Mouse (Mus musculus): ENCODE data around the gene Tshz2. TPM values are rescaled to one million over a fixed set of nuclear protein-coding genes. Genes with fewer than 3 reads are reported as not detected.

Gene Tshz2
- total and polyA plus RNA-seq, 2 experiments from 2014 or later = 29.0 to 40.2 TPM

GRCm38 (mm10) chr2:169589697-169590096, 43.1 kb upstream of the Tshz2 start:
- WGBS = 92% methylated on average over 10 of the region's 10 CpGs
- no peak for TF ChIP-seq CTCF (IDR thresholded peaks at IDR 0.05; ENCODE audit: low read depth)
- H3K4me1 ChIP-seq (ENCODE audit: insufficient read depth, low read length) = no peaks in the 10 kb centered on the region
- H3K4me3 ChIP-seq (ENCODE audit: low read length) = no peak overlapping the region
- H3K27me3 ChIP-seq (ENCODE audit: insufficient read depth, low read length) = no peaks in the 10 kb centered on the region
- no peak overlapping the region for H3K4me2 ChIP-seq (ENCODE audit: low read depth, low read length)
- ATAC-seq = no peak
- H3K36me3 ChIP-seq (ENCODE audit: insufficient read depth, low read length) = no peaks in the 10 kb centered on the region
- H3K9me3 ChIP-seq (ENCODE audit: low read length) = no peaks in the 10 kb centered on the region
- DNase-seq (ENCODE audit: low spot score) = no peak
- no peak overlapping the region for H3K27ac ChIP-seq
- H3K9ac ChIP-seq (replicated peaks; ENCODE audit: low read length) = no peak overlapping the region

GRCm38 (mm10) chr2:169590412-169590811, 42.4 kb upstream of the Tshz2 start:
- Histone ChIP-seq H3K36me3 (ENCODE audit: insufficient read depth, low read length) (no peaks in the 10 kb centered on the region), H3K9me3 (ENCODE audit: low read length) (no peaks in the 10 kb centered on the region), H3K4me2 (ENCODE audit: low read depth, low read length) (no peak overlapping the region), H3K4me1 (ENCODE audit: insufficient read depth, low read length) (no peaks in the 10 kb centered on the region), H3K4me3 (ENCODE audit: low read length) (no peak overlapping the region), H3K27ac (no peak overlapping the region), H3K9ac (replicated peaks; ENCODE audit: low read length) (no peak overlapping the region), H3K27me3 (ENCODE audit: insufficient read depth, low read length) (no peaks in the 10 kb centered on the region)
- no peak for TF ChIP-seq CTCF (IDR thresholded peaks at IDR 0.05; ENCODE audit: low read depth)
- ATAC-seq = no peak
- WGBS = 82% methylated on average over 8 of the region's 8 CpGs
- DNase-seq (ENCODE audit: low spot score) = no peak

- TF ChIP-seq CTCF (IDR thresholded peaks at IDR 0.05; ENCODE audit: low read depth) = no peak
- Histone ChIP-seq H3K4me3 (ENCODE audit: low read length) (no peak overlapping the region), H3K4me1 (ENCODE audit: insufficient read depth, low read length) (no peaks in the 10 kb centered on the region), H3K27me3 (ENCODE audit: insufficient read depth, low read length) (no peaks in the 10 kb centered on the region), H3K9me3 (ENCODE audit: low read length) (no peaks in the 10 kb centered on the region), H3K36me3 (ENCODE audit: insufficient read depth, low read length) (no peaks in the 10 kb centered on the region), H3K4me2 (ENCODE audit: low read depth, low read length) (no peak overlapping the region), H3K27ac (no peak overlapping the region), H3K9ac (replicated peaks; ENCODE audit: low read length) (no peak overlapping the region)
- no peak for ATAC-seq
- peak; percentile 56 for DNase-seq (ENCODE audit: low spot score)
- WGBS = 39% methylated on average over 3 of the region's 3 CpGs
These were observed 39.1 kb upstream of the Tshz2 start for GRCm38 (mm10) chr2:169593742-169594141.

- H3K9ac ChIP-seq (replicated peaks; ENCODE audit: low read length) = no peak overlapping the region
- ATAC-seq = no peak
- no peak for DNase-seq (ENCODE audit: low spot score)
- no peak overlapping the region for H3K27ac ChIP-seq
- WGBS = 45% methylated on average over 6 of the region's 6 CpGs
- no peaks in the 10 kb centered on the region for H3K4me1 ChIP-seq (ENCODE audit: insufficient read depth, low read length)
- TF ChIP-seq CTCF (IDR thresholded peaks at IDR 0.05; ENCODE audit: low read depth) = no peak
- no peaks in the 10 kb centered on the region for H3K9me3 ChIP-seq (ENCODE audit: low read length)
- H3K4me3 ChIP-seq (ENCODE audit: low read length) = no peak overlapping the region
- H3K36me3 ChIP-seq (ENCODE audit: insufficient read depth, low read length) = no peaks in the 10 kb centered on the region
- no peak overlapping the region for H3K4me2 ChIP-seq (ENCODE audit: low read depth, low read length)
- no peaks in the 10 kb centered on the region for H3K27me3 ChIP-seq (ENCODE audit: insufficient read depth, low read length)
These were observed 35.5 kb upstream of the Tshz2 start for GRCm38 (mm10) chr2:169597357-169597756.

GRCm38 (mm10) chr2:169597971-169598370, 34.8 kb upstream of the Tshz2 start:
- 72% methylated on average over 8 of the region's 8 CpGs for WGBS
- DNase-seq (ENCODE audit: low spot score) (no peak), ATAC-seq (no peak)
- Histone ChIP-seq H3K27me3 (ENCODE audit: insufficient read depth, low read length) (no peaks in the 10 kb centered on the region), H3K36me3 (ENCODE audit: insufficient read depth, low read length) (no peaks in the 10 kb centered on the region), H3K4me3 (ENCODE audit: low read length) (no peak overlapping the region), H3K4me1 (ENCODE audit: insufficient read depth, low read length) (no peaks in the 10 kb centered on the region), H3K4me2 (ENCODE audit: low read depth, low read length) (no peak overlapping the region), H3K27ac (no peak overlapping the region), H3K9ac (replicated peaks; ENCODE audit: low read length) (no peak overlapping the region), H3K9me3 (ENCODE audit: low read length) (no peaks in the 10 kb centered on the region)
- TF ChIP-seq CTCF (IDR thresholded peaks at IDR 0.05; ENCODE audit: low read depth) = no peak

- DNase-seq (ENCODE audit: low spot score) = no peak
- Histone ChIP-seq H3K4me2 (ENCODE audit: low read depth, low read length) (no peak overlapping the region), H3K27me3 (ENCODE audit: insufficient read depth, low read length) (no peaks in the 10 kb centered on the region), H3K36me3 (ENCODE audit: insufficient read depth, low read length) (no peaks in the 10 kb centered on the region), H3K4me3 (ENCODE audit: low read length) (no peak overlapping the region), H3K27ac (no peak overlapping the region), H3K4me1 (ENCODE audit: insufficient read depth, low read length) (no peaks in the 10 kb centered on the region), H3K9me3 (ENCODE audit: low read length) (no peaks in the 10 kb centered on the region), H3K9ac (replicated peaks; ENCODE audit: low read length) (no peak overlapping the region)
- no peak for ATAC-seq
- no peak for TF ChIP-seq CTCF (IDR thresholded peaks at IDR 0.05; ENCODE audit: low read depth)
- 79% methylated on average over 4 of the region's 4 CpGs for WGBS
These were observed 33.2 kb upstream of the Tshz2 start for GRCm38 (mm10) chr2:169599591-169599990.

- no peak for TF ChIP-seq CTCF (IDR thresholded peaks at IDR 0.05; ENCODE audit: low read depth)
- ATAC-seq = no peak
- WGBS = 45% methylated on average over 6 of the region's 6 CpGs
- peak; percentile 54 for DNase-seq (ENCODE audit: low spot score)
- no peak overlapping the region for H3K4me2 ChIP-seq (ENCODE audit: low read depth, low read length)
- H3K9ac ChIP-seq (replicated peaks; ENCODE audit: low read length) = no peak overlapping the region
- H3K4me3 ChIP-seq (ENCODE audit: low read length) = no peak overlapping the region
- H3K4me1 ChIP-seq (ENCODE audit: insufficient read depth, low read length) = no peaks in the 10 kb centered on the region
- H3K27me3 ChIP-seq (ENCODE audit: insufficient read depth, low read length) = no peaks in the 10 kb centered on the region
- 0 out of 2 replicates have a peak overlapping the region, but pooled peaks have one; percentile 12 for H3K27ac ChIP-seq
- no peaks in the 10 kb centered on the region for H3K36me3 ChIP-seq (ENCODE audit: insufficient read depth, low read length)
- H3K9me3 ChIP-seq (ENCODE audit: low read length) = no peaks in the 10 kb centered on the region
These were observed 32.6 kb upstream of the Tshz2 start for GRCm38 (mm10) chr2:169600163-169600562.

Measured in hindbrain, postnatal 0 days (tissue).